Mouse (Mus musculus): Measurements from ENCODE around the gene Mfap2. TPM values are rescaled to one million over a fixed set of nuclear protein-coding genes. Genes with fewer than 3 reads are reported as not detected.

Gene Mfap2
- total and polyA plus RNA-seq, 2 experiments: 0.18 to 0.45 TPM

DNA sequence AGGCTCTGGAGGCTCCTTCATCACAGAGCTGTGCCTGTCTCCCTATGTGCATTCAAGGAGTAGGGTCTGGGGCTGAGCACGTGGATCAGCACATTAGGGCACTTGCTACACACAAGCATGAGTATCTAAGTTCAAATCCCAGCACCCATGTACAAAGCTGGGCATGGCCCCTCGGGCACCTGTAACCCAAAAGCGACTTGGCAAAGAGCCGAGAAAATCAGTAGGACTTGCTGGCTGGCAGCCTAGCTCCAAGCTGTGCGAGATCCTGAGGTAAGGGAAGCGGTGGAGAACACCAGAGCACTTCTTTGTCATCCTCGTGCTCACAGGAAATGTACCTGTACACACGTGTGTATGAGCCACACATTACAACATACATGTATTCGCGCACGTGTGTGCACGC is 42.2 kb downstream of the Mfap2 start:
- H3K27ac ChIP-seq (replicated peaks; ENCODE audit: insufficient read depth, low read depth, low read length): no peak overlapping the region
- no peak overlapping the region for H3K4me3 ChIP-seq (ENCODE audit: insufficient read depth, low read depth, low read length)
- no peaks in the 10 kb centered on the region for H3K79me2 ChIP-seq (ENCODE audit: control insufficient read depth, insufficient read depth, low read length)
- no peak for TF ChIP-seq CTCF (IDR thresholded peaks at IDR 0.05; ENCODE audit: low read depth, low read length)
- no peaks in the 10 kb centered on the region for H3K36me3 ChIP-seq (ENCODE audit: control insufficient read depth, insufficient read depth, low read length)
- H3K27me3 ChIP-seq (ENCODE audit: control insufficient read depth, insufficient read depth, low read length): no peaks in the 10 kb centered on the region
- no peaks in the 10 kb centered on the region for H3K4me1 ChIP-seq (ENCODE audit: control insufficient read depth, insufficient read depth, low read length)
- no peak for DNase-seq (ENCODE audit: extremely low read depth, low read depth, low spot score)
- 89% methylated on average over 12 of the region's 12 CpGs for WGBS
- no peak overlapping the region for H3K9ac ChIP-seq (ENCODE audit: low read depth, low read length)

DNA sequence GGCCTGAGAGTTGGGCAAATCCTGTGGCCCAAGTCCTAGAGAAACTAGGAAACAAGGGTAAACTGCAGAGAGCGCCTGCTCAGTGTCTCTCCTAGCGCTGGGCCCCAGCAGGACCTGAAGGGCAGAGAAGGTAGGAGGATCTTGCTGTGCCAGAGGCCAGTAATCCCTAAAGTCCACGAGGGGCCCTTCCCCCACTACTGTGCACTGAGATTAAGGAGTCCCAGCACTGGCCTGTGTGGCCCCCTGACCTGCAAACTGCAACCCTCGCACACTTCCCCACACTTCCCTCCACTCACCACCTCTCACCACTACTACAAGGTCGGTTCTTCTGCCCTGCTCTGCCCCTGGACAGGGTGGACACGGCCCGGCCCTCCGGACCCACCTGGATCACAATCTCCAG is 42.9 kb downstream of the Mfap2 start:
- DNase-seq (ENCODE audit: extremely low read depth, low read depth, low spot score): no peak
- Histone ChIP-seq H3K79me2 (ENCODE audit: control insufficient read depth, insufficient read depth, low read length) (no peaks in the 10 kb centered on the region), H3K9ac (ENCODE audit: low read depth, low read length) (no peak overlapping the region), H3K27ac (replicated peaks; ENCODE audit: insufficient read depth, low read depth, low read length) (no peak overlapping the region), H3K27me3 (ENCODE audit: control insufficient read depth, insufficient read depth, low read length) (no peaks in the 10 kb centered on the region), H3K4me1 (ENCODE audit: control insufficient read depth, insufficient read depth, low read length) (no peaks in the 10 kb centered on the region), H3K4me3 (ENCODE audit: insufficient read depth, low read depth, low read length) (no peak overlapping the region), H3K36me3 (ENCODE audit: control insufficient read depth, insufficient read depth, low read length) (no peaks in the 10 kb centered on the region)
- TF ChIP-seq POLR2A (IDR thresholded peaks at IDR 0.05; ENCODE audit: extremely low read depth, insufficient read depth, low read length) (no peak), CTCF (IDR thresholded peaks at IDR 0.05; ENCODE audit: low read depth, low read length) (no peak)
- 76% methylated on average over 8 of the region's 8 CpGs for WGBS

DNA sequence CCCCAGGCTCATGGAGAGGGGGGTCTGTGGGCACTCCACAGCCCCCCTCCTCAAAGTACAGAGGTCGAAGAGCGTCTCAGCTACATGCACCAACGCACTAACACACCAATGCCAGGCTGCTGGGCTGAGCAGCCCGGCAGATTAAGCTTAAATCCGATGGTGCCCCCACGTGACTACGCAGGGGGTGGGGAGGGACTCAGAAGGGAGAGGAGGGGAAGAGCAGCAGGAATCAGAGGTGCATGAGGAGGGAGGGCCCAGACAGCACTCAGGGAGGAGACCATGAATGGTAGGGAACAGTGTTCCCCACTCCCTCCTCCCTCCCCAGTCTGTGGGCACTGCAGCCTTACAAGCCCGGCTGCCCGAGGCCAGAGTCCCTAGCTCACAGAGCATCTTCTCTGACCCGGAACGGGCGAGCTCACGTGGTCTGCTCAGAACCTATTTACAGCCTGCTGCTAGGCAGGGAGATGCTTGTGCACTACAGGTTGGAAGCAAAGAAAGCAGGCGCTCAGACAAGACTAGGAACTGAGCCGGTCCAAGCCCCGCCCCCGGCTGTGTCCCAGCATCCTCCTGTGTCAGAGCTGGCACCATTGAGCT is 43.4 kb downstream of the Mfap2 start:
- H3K4me3 ChIP-seq (ENCODE audit: insufficient read depth, low read depth, low read length): no peak overlapping the region
- 67% methylated on average over 17 of the region's 17 CpGs for WGBS

GRCm38 (mm10) chr4:141056970-141057369 is 46.8 kb downstream of the Mfap2 start:
- 98% methylated on average over 10 of the region's 10 CpGs for WGBS
- TF ChIP-seq CTCF (IDR thresholded peaks at IDR 0.05; ENCODE audit: low read depth, low read length): no peak
- no peak for TF ChIP-seq POLR2A (IDR thresholded peaks at IDR 0.05; ENCODE audit: extremely low read depth, insufficient read depth, low read length)

More for the DNA sequence above, 43.4 kb downstream of the Mfap2 start:
- no peak for DNase-seq (ENCODE audit: extremely low read depth, low read depth, low spot score)
- Histone ChIP-seq H3K79me2 (ENCODE audit: control insufficient read depth, insufficient read depth, low read length) (no peaks in the 10 kb centered on the region), H3K4me1 (ENCODE audit: control insufficient read depth, insufficient read depth, low read length) (no peaks in the 10 kb centered on the region), H3K36me3 (ENCODE audit: control insufficient read depth, insufficient read depth, low read length) (no peaks in the 10 kb centered on the region), H3K27me3 (ENCODE audit: control insufficient read depth, insufficient read depth, low read length) (no peaks in the 10 kb centered on the region), H3K27ac (replicated peaks; ENCODE audit: insufficient read depth, low read depth, low read length) (no peak overlapping the region), H3K9ac (ENCODE audit: low read depth, low read length) (no peak overlapping the region)
- TF ChIP-seq POLR2A (IDR thresholded peaks at IDR 0.05; ENCODE audit: extremely low read depth, insufficient read depth, low read length): no peak
- TF ChIP-seq CTCF (IDR thresholded peaks at IDR 0.05; ENCODE audit: low read depth, low read length): no peak

DNA sequence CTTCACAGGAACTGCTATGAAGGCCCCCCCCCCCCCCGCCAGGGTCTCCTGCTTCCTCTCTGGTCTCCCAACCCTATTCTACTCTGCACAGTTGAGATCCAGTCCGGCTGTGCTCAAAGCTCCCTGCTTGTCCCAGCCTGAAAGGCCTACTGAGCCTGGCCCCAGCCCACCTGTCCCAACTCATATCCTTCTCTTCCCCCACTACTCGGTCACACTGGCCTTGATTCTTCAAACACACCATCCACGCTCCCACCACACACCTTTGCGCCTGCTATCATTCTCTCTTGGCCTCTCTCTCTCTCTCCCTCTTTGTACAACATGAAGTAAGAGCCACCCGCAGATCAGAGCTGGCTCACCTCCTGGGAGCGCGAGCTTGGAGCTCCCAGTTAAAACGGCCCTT is 48.6 kb downstream of the Mfap2 start:
- no peak overlapping the region for H3K27ac ChIP-seq (replicated peaks; ENCODE audit: insufficient read depth, low read depth, low read length)
- H3K4me1 ChIP-seq (ENCODE audit: control insufficient read depth, insufficient read depth, low read length): peaks cover 1% of the 10 kb centered on the region; the same call in 1 of the 2 replicates
- H3K27me3 ChIP-seq (ENCODE audit: control insufficient read depth, insufficient read depth, low read length): no peaks in the 10 kb centered on the region
- no peak overlapping the region for H3K4me3 ChIP-seq (ENCODE audit: insufficient read depth, low read depth, low read length)
- TF ChIP-seq CTCF (IDR thresholded peaks at IDR 0.05; ENCODE audit: low read depth, low read length) (no peak), POLR2A (IDR thresholded peaks at IDR 0.05; ENCODE audit: extremely low read depth, insufficient read depth, low read length) (no peak)
- H3K79me2 ChIP-seq (ENCODE audit: control insufficient read depth, insufficient read depth, low read length): no peaks in the 10 kb centered on the region
- no peaks in the 10 kb centered on the region for H3K36me3 ChIP-seq (ENCODE audit: control insufficient read depth, insufficient read depth, low read length)
- WGBS: 77% methylated on average over 9 of the region's 9 CpGs
- no peak overlapping the region for H3K9ac ChIP-seq (ENCODE audit: low read depth, low read length)
- DNase-seq (ENCODE audit: extremely low read depth, low read depth, low spot score): no peak

More at GRCm38 (mm10) chr4:141056970-141057369, 46.8 kb downstream of the Mfap2 start:
- H3K27me3 ChIP-seq (ENCODE audit: control insufficient read depth, insufficient read depth, low read length): no peaks in the 10 kb centered on the region
- peaks cover 1% of the 10 kb centered on the region; the same call in 1 of the 2 replicates for H3K4me1 ChIP-seq (ENCODE audit: control insufficient read depth, insufficient read depth, low read length)
- no peak for DNase-seq (ENCODE audit: extremely low read depth, low read depth, low spot score)
- H3K4me3 ChIP-seq (ENCODE audit: insufficient read depth, low read depth, low read length): no peak overlapping the region
- H3K79me2 ChIP-seq (ENCODE audit: control insufficient read depth, insufficient read depth, low read length): no peaks in the 10 kb centered on the region
- H3K27ac ChIP-seq (replicated peaks; ENCODE audit: insufficient read depth, low read depth, low read length): no peak overlapping the region
- no peak overlapping the region for H3K9ac ChIP-seq (ENCODE audit: low read depth, low read length)
- H3K36me3 ChIP-seq (ENCODE audit: control insufficient read depth, insufficient read depth, low read length): no peaks in the 10 kb centered on the region

GRCm38 (mm10) chr4:141059616-141060425 is 49.6 kb downstream of the Mfap2 start:
- Histone ChIP-seq H3K36me3 (ENCODE audit: control insufficient read depth, insufficient read depth, low read length) (no peaks in the 10 kb centered on the region), H3K27ac (replicated peaks; ENCODE audit: insufficient read depth, low read depth, low read length) (peak overlapping the region; percentile 28; the same call in 1 of the 2 replicates), H3K27me3 (ENCODE audit: control insufficient read depth, insufficient read depth, low read length) (no peaks in the 10 kb centered on the region), H3K9ac (ENCODE audit: low read depth, low read length) (peak overlapping the region; percentile 78), H3K4me3 (ENCODE audit: insufficient read depth, low read depth, low read length) (peak overlapping the region; percentile 73), H3K79me2 (ENCODE audit: control insufficient read depth, insufficient read depth, low read length) (no peaks in the 10 kb centered on the region), H3K4me1 (ENCODE audit: control insufficient read depth, insufficient read depth, low read length) (peaks cover 1% of the 10 kb centered on the region; the same call in 1 of the 2 replicates)
- no peak for TF ChIP-seq POLR2A (IDR thresholded peaks at IDR 0.05; ENCODE audit: extremely low read depth, insufficient read depth, low read length)
- TF ChIP-seq CTCF (IDR thresholded peaks at IDR 0.05; ENCODE audit: low read depth, low read length): no peak
- WGBS: 12% methylated on average over 32 of the region's 32 CpGs
- DNase-seq (ENCODE audit: extremely low read depth, low read depth, low spot score): no peak

Data from liver, adult 2 months (tissue).